Mouse (Mus musculus) MEL (cell line): Measurements from ENCODE around the gene Snta1. TPM values are rescaled to one million over a fixed set of nuclear protein-coding genes. Genes with fewer than 3 reads are reported as not detected.

ENCODE experiments used
- DNase-seq: peaks from one replicate; pipeline ENCODE4 v3.0.0; 2011; ENCODE audit warnings: low read depth, low spot score
- H3K27ac ChIP-seq: 2 replicates; pipeline ENCODE4 v1.5.1; 2012; ENCODE audit warnings: low read depth, mild to moderate bottlenecking, control low read depth, low read length, moderate library complexity; ENCODE audit not compliant: control insufficient read depth
- H3K27me3 ChIP-seq, 2 experiments: fragments of 150-350 bp in 1 of 2; sonication (generic) in 1 of 2; 2 replicates each; pipeline ENCODE4 v1.6.1; 2012; ENCODE audit warnings: low read length in 2 of 2, mild to moderate bottlenecking in 2 of 2, improper control_type of control experiment in 1 of 2, moderate library complexity in 1 of 2; ENCODE audit not compliant: insufficient read depth in 2 of 2, control insufficient read depth in 1 of 2
- H3K36me3 ChIP-seq, 2 experiments: 2 replicates each; pipeline ENCODE4 v1.6.1; 2012 to 2014; ENCODE audit warnings: low read length in 2 of 2, improper control_type of control experiment in 1 of 2, inconsistent platforms in 1 of 2, mild to moderate bottlenecking in 1 of 2; ENCODE audit not compliant: insufficient read depth in 2 of 2, control insufficient read depth in 1 of 2
- H3K4me1 ChIP-seq, 2 experiments: fragments of 150-350 bp in 1 of 2; sonication (generic) in 1 of 2; 2 replicates each; pipeline ENCODE4 v1.6.1; 2012; ENCODE audit warnings: low read length in 2 of 2, improper control_type of control experiment in 1 of 2, mild to moderate bottlenecking in 1 of 2; ENCODE audit not compliant: insufficient read depth in 2 of 2, control insufficient read depth in 1 of 2
- H3K4me3 ChIP-seq, 2 experiments: fragments of 150-350 bp in 1 of 2; sonication (generic) in 1 of 2; 2 replicates each; pipeline ENCODE4 v1.5.1; 2012; ENCODE audit warnings: low read depth in 2 of 2, low read length in 2 of 2, mild to moderate bottlenecking in 2 of 2, moderate library complexity in 2 of 2, control low read depth in 1 of 2, improper control_type of control experiment in 1 of 2; ENCODE audit not compliant: control insufficient read depth in 1 of 2, insufficient read depth in 1 of 2
- H3K79me2 ChIP-seq: 2 replicates; pipeline ENCODE4 v1.6.1; 2012; ENCODE audit warnings: mild to moderate bottlenecking, low read length, moderate library complexity; ENCODE audit not compliant: control insufficient read depth, poor library complexity, insufficient read depth
- H3K9ac ChIP-seq: 2 replicates; pipeline ENCODE4 v1.6.1; 2012; ENCODE audit warnings: low read depth, mild to moderate bottlenecking, control low read depth, low read length, moderate library complexity; ENCODE audit not compliant: control insufficient read depth, poor library complexity, severe bottlenecking
- H3K9me3 ChIP-seq: fragments of 150-350 bp; sonication (generic); replicated peaks from 2 replicates; pipeline ENCODE4 v1.6.1; 2012; ENCODE audit warnings: mild to moderate bottlenecking, low read length, improper control_type of control experiment, moderate library complexity; ENCODE audit not compliant: insufficient read depth
- BHLHE40 ChIP-seq: IDR thresholded peaks from 2 replicates; pipeline ENCODE4 v1.6.1; 2012; ENCODE audit warnings: low read depth, mild to moderate bottlenecking, inconsistent platforms, low read length, improper control_type of control experiment, borderline replicate concordance
- CHD2 ChIP-seq: IDR thresholded peaks from 2 replicates; pipeline ENCODE4 v1.6.1; 2011; ENCODE audit warnings: low read length, improper control_type of control experiment
- E2F4 ChIP-seq: IDR thresholded peaks from 2 replicates; pipeline ENCODE4 v1.6.1; 2011; ENCODE audit warnings: low read depth, low read length, improper control_type of control experiment, borderline replicate concordance
- GABPA ChIP-seq: IDR thresholded peaks from 2 replicates; pipeline ENCODE4 v1.6.1; 2012; ENCODE audit warnings: low read depth, mild to moderate bottlenecking, inconsistent platforms, low read length, improper control_type of control experiment, moderate library complexity
- GATA1 ChIP-seq: IDR thresholded peaks from 2 replicates; pipeline ENCODE4 v1.6.1; 2011; ENCODE audit warnings: low read depth, low read length, improper control_type of control experiment
- HCFC1 ChIP-seq: IDR thresholded peaks from 2 replicates; pipeline ENCODE4 v1.6.1; 2012; ENCODE audit warnings: low read depth, mild to moderate bottlenecking, inconsistent platforms, low read length, improper control_type of control experiment, moderate library complexity
- JUND ChIP-seq: IDR thresholded peaks from 2 replicates; pipeline ENCODE4 v1.6.1; 2011; ENCODE audit warnings: low read depth, mild to moderate bottlenecking, improper control_type of control experiment, low read length
- KAT2A ChIP-seq: conservative IDR thresholded peaks from 2 replicates; pipeline ENCODE4 v1.6.1; 2012; ENCODE audit warnings: low read depth, low read length, improper control_type of control experiment, inconsistent platforms
- MAX ChIP-seq: IDR thresholded peaks from 2 replicates; pipeline ENCODE4 v1.6.1; 2011; ENCODE audit warnings: low read length, improper control_type of control experiment
- MAZ ChIP-seq: IDR thresholded peaks from 2 replicates; pipeline ENCODE4 v1.6.1; 2012; ENCODE audit warnings: low read depth, mild to moderate bottlenecking, inconsistent platforms, low read length, improper control_type of control experiment
- MXI1 ChIP-seq: IDR thresholded peaks from 2 replicates; pipeline ENCODE4 v1.6.1; 2011; ENCODE audit warnings: mild to moderate bottlenecking, low read depth, low read length, improper control_type of control experiment
- MYC ChIP-seq: IDR thresholded peaks from 2 replicates; pipeline ENCODE4 v1.6.1; 2011; ENCODE audit warnings: low read depth, mild to moderate bottlenecking, low read length, improper control_type of control experiment, moderate library complexity
- NELFE ChIP-seq: IDR thresholded peaks from 2 replicates; pipeline ENCODE4 v1.6.1; 2011; ENCODE audit warnings: low read depth, low read length, improper control_type of control experiment
- POLR2A ChIP-seq, 2 experiments: IDR thresholded peaks; 2 replicates each; pipeline ENCODE4 v1.6.1; 2011 to 2012; ENCODE audit warnings: low read length in 2 of 2, mild to moderate bottlenecking in 2 of 2, control low read depth in 1 of 2, improper control_type of control experiment in 1 of 2, low read depth in 1 of 2, moderate library complexity in 1 of 2; ENCODE audit not compliant: control insufficient read depth in 1 of 2, insufficient read depth in 1 of 2, poor library complexity in 1 of 2
- POLR2AphosphoS2 ChIP-seq: IDR thresholded peaks from 2 replicates; pipeline ENCODE4 v1.6.1; 2011; ENCODE audit warnings: low read length, improper control_type of control experiment
- POLR2AphosphoS5 ChIP-seq: IDR thresholded peaks from 2 replicates; pipeline ENCODE4 v1.6.1; 2012; ENCODE audit warnings: low read depth, borderline replicate concordance, mild to moderate bottlenecking, inconsistent platforms, low read length, moderate library complexity, mixed read lengths
- SMC3 ChIP-seq: IDR thresholded peaks from 2 replicates; pipeline ENCODE4 v1.6.1; 2011; ENCODE audit warnings: low read depth, low read length, improper control_type of control experiment
- TAL1 ChIP-seq: IDR thresholded peaks from 2 replicates; pipeline ENCODE4 v1.6.1; 2012; ENCODE audit warnings: mild to moderate bottlenecking, inconsistent platforms, low read length, moderate library complexity, mixed read lengths
- TBP ChIP-seq: IDR thresholded peaks from 2 replicates; pipeline ENCODE4 v1.8.0; 2011; ENCODE audit warnings: low read depth, low read length, improper control_type of control experiment
- USF2 ChIP-seq, 2 experiments: IDR thresholded peaks; 2 replicates each; pipeline ENCODE4 v1.6.1; 2011 to 2012; ENCODE audit warnings: improper control_type of control experiment in 2 of 2, low read length in 2 of 2, borderline replicate concordance in 1 of 2, inconsistent platforms in 1 of 2, low read depth in 1 of 2, mild to moderate bottlenecking in 1 of 2; ENCODE audit not compliant: insufficient read depth in 1 of 2
- ZC3H11A ChIP-seq: IDR thresholded peaks from 2 replicates; pipeline ENCODE4 v1.6.1; 2012; ENCODE audit warnings: low read depth, mild to moderate bottlenecking, inconsistent platforms, low read length, improper control_type of control experiment
- ZKSCAN1 ChIP-seq: IDR thresholded peaks from 2 replicates; pipeline ENCODE4 v1.6.1; 2012; ENCODE audit warnings: low read depth, mild to moderate bottlenecking, inconsistent platforms, low read length, improper control_type of control experiment, moderate library complexity
- ZMIZ1 ChIP-seq: IDR thresholded peaks from 2 replicates; pipeline ENCODE4 v1.6.1; 2012; ENCODE audit warnings: low read depth, mild to moderate bottlenecking, inconsistent platforms, low read length, improper control_type of control experiment, moderate library complexity
- polyA plus RNA-seq, 2 experiments: library from polyadenylated mRNA; stranded (reverse) in 1 of 2; unstranded in 1 of 2; fragments of >175 nt in 1 of 2; fragments of >200 nt in 1 of 2; gene quantifications; 2 replicates each; pipeline versions ENCODE4 v1.2.1 to v1.2.4; 2012; ENCODE audit warnings: low replicate concordance in 2 of 2, low read depth in 1 of 2; ENCODE audit not compliant: insufficient read length in 2 of 2, insufficient read depth in 1 of 2, missing spikeins in 1 of 2
- total RNA-seq: library from RNA; depleted of rRNA; stranded (reverse); fragments of 300-350 nt; gene quantifications from 2 replicates; pipeline ENCODE4 v1.2.3, GENCODE M21; 2012

Snta1 gene
- total and polyA plus RNA-seq, 3 experiments: 2.7 to 6.7 TPM; not detected in 1

GRCm38 (mm10) chr2:154338161-154338560 lies 69.7 kb downstream of the Snta1 start:
- no peaks in the 10 kb centered on the region for H3K27me3 ChIP-seq
- no peak overlapping the region for H3K27ac ChIP-seq
- no peaks in the 10 kb centered on the region for H3K9me3 ChIP-seq
- no peaks in the 10 kb centered on the region for H3K79me2 ChIP-seq
- no peak for TF ChIP-seq GABPA
- TF ChIP-seq POLR2AphosphoS5: no peak
- no peak for TF ChIP-seq SMC3
- TF ChIP-seq ZC3H11A: no peak
- no peak for TF ChIP-seq MAZ
- no peak for TF ChIP-seq MYC
- TF ChIP-seq ZMIZ1: no peak
- TF ChIP-seq USF2 (IDR thresholded peaks at IDR 0.05; ENCODE audit: borderline replicate concordance in 1 of 2, insufficient read depth in 1 of 2, low read depth in 1 of 2, low read length in 2 of 2): no peak
- TF ChIP-seq TAL1: no peak
- no peak for TF ChIP-seq MAX
- no peak for TF ChIP-seq JUND
- TF ChIP-seq POLR2A (IDR thresholded peaks at IDR 0.05; ENCODE audit: control insufficient read depth in 1 of 2, insufficient read depth in 1 of 2, low read depth in 1 of 2, low read length in 2 of 2, poor library complexity in 1 of 2): no peak
- TF ChIP-seq MXI1: no peak
- no peak for TF ChIP-seq ZKSCAN1
- TF ChIP-seq BHLHE40: no peak
- no peak for TF ChIP-seq GATA1
- TF ChIP-seq NELFE: no peak
- H3K4me1 ChIP-seq: no peaks in the 10 kb centered on the region
- no peak overlapping the region for H3K9ac ChIP-seq
- H3K36me3 ChIP-seq: peaks cover 0 to 3% of the 10 kb centered on the region in 2 experiments; a peak in 2 of 4 replicates
- DNase-seq: no peak
- H3K4me3 ChIP-seq: no peak overlapping the region

- no peak for DNase-seq
- Histone ChIP-seq H3K9me3 (no peaks in the 10 kb centered on the region), H3K27ac (no peak overlapping the region), H3K79me2 (no peaks in the 10 kb centered on the region), H3K9ac (no peak overlapping the region), H3K4me3 (no peak overlapping the region), H3K4me1 (no peaks in the 10 kb centered on the region), H3K36me3 (peaks cover 0 to 1% of the 10 kb centered on the region in 2 experiments; a peak in 2 of 4 replicates), H3K27me3 (no peaks in the 10 kb centered on the region)
- TF ChIP-seq ZKSCAN1 (no peak), JUND (no peak), NELFE (no peak), E2F4 (no peak), MAZ (no peak), MAX (no peak), GABPA (no peak), CHD2 (no peak), USF2 (IDR thresholded peaks at IDR 0.05; ENCODE audit: borderline replicate concordance in 1 of 2, insufficient read depth in 1 of 2, low read depth in 1 of 2, low read length in 2 of 2) (no peak), HCFC1 (no peak), KAT2A (no peak), TBP (no peak), POLR2AphosphoS2 (no peak)
- TF ChIP-seq, all 39 proteins: peak for 0
These were observed 72.3 kb downstream of the Snta1 start for GRCm38 (mm10) chr2:154335572-154335971.
